Mouse (Mus musculus): Measurements from ENCODE around the gene Npepl1. TPM values are rescaled to one million over a fixed set of nuclear protein-coding genes. Genes with fewer than 3 reads are reported as not detected.

Gene Npepl1
- polyA plus RNA-seq, 1 experiment, result not detected

DNA sequence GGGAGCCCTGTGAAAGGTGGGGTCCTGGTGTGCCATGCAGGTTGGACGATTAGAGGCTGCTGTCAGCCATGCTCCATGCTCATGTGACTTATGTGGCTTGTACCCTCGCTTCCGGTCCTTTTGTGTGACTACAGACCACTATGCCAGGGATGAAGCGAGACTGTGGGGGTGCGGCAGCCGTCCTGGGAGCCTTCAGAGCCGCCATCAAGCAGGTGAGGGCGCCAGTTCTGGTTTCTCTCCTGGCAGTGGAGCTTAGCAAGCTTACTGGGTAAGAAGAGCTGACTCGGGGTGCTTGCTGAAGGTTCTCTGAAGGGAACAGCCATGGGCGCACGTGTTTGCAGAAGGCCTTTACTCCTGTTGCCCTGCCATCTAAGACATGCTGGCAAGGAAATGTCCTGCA is 9.1 kb downstream of the Npepl1 start:
- H3K4me3 ChIP-seq (ENCODE audit: insufficient read depth, low read depth, low read length), result no peak overlapping the region
- 96% methylated on average over 11 of the region's 11 CpGs for WGBS
- H3K4me1 ChIP-seq (ENCODE audit: control insufficient read depth, insufficient read depth, low read length), result peaks cover 6% of the 10 kb centered on the region
- TF ChIP-seq POLR2A (IDR thresholded peaks at IDR 0.05; ENCODE audit: insufficient read depth, low read depth, low read length), result no peak
- TF ChIP-seq CTCF (IDR thresholded peaks at IDR 0.05; ENCODE audit: insufficient read depth, low read depth, low read length), result peak; percentile 13; the same call in 1 of the 2 replicates
- no peak overlapping the region for H3K27ac ChIP-seq (ENCODE audit: insufficient read depth, low read depth, low read length)

DNA sequence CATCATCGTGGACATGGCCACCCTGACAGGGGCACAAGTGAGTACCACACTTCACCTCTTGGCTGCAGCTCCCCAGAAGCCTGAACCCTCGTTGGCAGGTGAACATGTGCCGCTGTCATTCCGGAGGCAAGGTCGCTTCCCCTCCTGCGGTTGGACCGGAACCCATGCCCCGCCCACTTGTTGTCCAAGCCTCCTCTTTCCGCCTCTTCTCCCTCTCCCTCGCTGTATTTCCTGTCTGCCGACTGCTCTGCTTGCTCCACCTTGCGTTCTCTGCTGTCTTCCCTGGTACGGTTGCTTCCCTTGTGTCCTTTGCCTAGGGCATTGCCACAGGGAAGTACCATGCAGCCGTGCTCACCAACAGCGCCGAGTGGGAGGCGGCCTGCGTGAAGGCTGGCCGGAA is 10.5 kb downstream of the Npepl1 start:
- 94% methylated on average over 19 of the region's 19 CpGs for WGBS
- no peak overlapping the region for H3K4me3 ChIP-seq (ENCODE audit: insufficient read depth, low read depth, low read length)
- peaks cover 6% of the 10 kb centered on the region for H3K4me1 ChIP-seq (ENCODE audit: control insufficient read depth, insufficient read depth, low read length)
- TF ChIP-seq CTCF (IDR thresholded peaks at IDR 0.05; ENCODE audit: insufficient read depth, low read depth, low read length) (no peak), POLR2A (IDR thresholded peaks at IDR 0.05; ENCODE audit: insufficient read depth, low read depth, low read length) (no peak)
- no peak overlapping the region for H3K27ac ChIP-seq (ENCODE audit: insufficient read depth, low read depth, low read length)

- 90% methylated on average over 12 of the region's 12 CpGs for WGBS
- TF ChIP-seq POLR2A (IDR thresholded peaks at IDR 0.05; ENCODE audit: insufficient read depth, low read depth, low read length) (no peak), CTCF (IDR thresholded peaks at IDR 0.05; ENCODE audit: insufficient read depth, low read depth, low read length) (no peak)
- H3K4me3 ChIP-seq (ENCODE audit: insufficient read depth, low read depth, low read length), result no peak overlapping the region
- H3K4me1 ChIP-seq (ENCODE audit: control insufficient read depth, insufficient read depth, low read length), result peaks cover 11% of the 10 kb centered on the region
- no peak overlapping the region for H3K27ac ChIP-seq (ENCODE audit: insufficient read depth, low read depth, low read length)
Observed at GRCm38 (mm10) chr2:174121411-174121947, 11.3 kb downstream of the Npepl1 start.

DNA sequence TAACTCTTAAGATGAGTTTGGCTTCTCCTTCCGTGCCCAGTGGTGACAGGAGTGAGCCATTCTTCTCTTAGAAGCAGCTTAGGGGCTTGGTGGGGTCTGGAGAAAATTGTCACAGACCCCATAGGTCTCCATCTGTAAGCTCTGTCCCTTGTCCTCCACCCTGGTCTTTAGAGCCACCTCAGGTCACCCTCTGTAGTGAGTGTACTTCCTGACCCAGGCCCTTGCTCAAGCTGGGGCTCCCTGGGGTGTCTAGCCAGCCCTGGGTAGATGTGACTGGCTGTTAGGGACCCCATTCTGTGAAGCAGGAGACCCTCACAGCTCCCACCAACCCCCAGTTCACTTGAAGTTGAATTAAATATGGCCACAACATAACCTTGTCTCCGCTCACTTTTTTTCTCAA is 12.2 kb downstream of the Npepl1 start:
- Histone ChIP-seq H3K27ac (ENCODE audit: insufficient read depth, low read depth, low read length) (no peak overlapping the region), H3K4me1 (ENCODE audit: control insufficient read depth, insufficient read depth, low read length) (peaks cover 9% of the 10 kb centered on the region), H3K4me3 (ENCODE audit: insufficient read depth, low read depth, low read length) (no peak overlapping the region)
- TF ChIP-seq CTCF (IDR thresholded peaks at IDR 0.05; ENCODE audit: insufficient read depth, low read depth, low read length) (no peak), POLR2A (IDR thresholded peaks at IDR 0.05; ENCODE audit: insufficient read depth, low read depth, low read length) (no peak)
- 97% methylated on average over 2 of the region's 2 CpGs for WGBS

- 93% methylated on average over 3 of the region's 3 CpGs for WGBS
- H3K4me1 ChIP-seq (ENCODE audit: control insufficient read depth, insufficient read depth, low read length), result peaks cover 12% of the 10 kb centered on the region
- H3K27ac ChIP-seq (ENCODE audit: insufficient read depth, low read depth, low read length), result no peak overlapping the region
- no peak overlapping the region for H3K4me3 ChIP-seq (ENCODE audit: insufficient read depth, low read depth, low read length)
- TF ChIP-seq POLR2A (IDR thresholded peaks at IDR 0.05; ENCODE audit: insufficient read depth, low read depth, low read length), result no peak
Observed at GRCm38 (mm10) chr2:174123731-174124130, 13.6 kb downstream of the Npepl1 start.

DNA sequence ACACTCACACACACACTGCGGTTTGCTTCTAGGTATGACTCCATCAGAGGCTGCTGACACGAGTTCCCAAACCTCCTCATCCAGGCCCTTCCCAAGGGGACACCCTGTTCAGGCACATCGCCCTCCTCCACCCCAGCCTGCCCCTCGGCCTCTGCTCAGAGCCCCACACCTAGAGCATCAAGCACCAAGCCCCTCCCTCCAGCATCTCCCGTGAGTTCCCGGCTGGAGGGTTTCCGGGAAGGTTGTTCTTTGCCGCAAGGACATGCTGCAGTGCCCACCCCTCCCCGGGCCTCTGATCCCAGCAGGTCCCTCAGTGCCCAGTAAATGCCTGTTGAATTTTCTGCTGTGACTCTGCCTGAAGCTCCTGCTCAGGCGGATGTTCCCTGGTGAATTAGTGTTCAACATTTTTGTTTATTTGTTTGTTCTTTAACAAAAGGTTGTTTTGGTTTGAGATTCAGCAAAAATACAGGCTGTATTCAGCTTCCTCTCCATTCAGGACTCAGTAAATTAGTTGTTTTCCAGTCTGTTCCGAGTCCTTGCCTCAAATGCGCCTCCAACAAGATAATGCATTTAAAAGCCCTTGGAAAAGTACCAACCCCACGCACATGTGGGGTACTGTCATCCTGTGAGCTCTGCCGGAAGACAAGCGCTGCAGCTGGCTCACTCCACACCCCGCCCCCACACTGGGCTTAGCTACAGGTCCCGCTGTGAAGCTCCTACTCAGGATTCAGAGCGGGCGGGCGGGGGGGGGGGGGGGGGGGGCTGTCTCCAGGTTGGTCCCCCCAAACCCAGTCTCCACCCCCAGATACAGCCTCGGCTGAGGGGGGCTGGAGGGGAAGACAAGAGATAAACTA is 16.6 kb downstream of the Npepl1 start:
- WGBS, result 8% methylated on average over 21 of the region's 21 CpGs
- TF ChIP-seq CTCF (IDR thresholded peaks at IDR 0.05; ENCODE audit: insufficient read depth, low read depth, low read length), result no peak
- TF ChIP-seq POLR2A (IDR thresholded peaks at IDR 0.05; ENCODE audit: insufficient read depth, low read depth, low read length), result no peak
- no peak overlapping the region for H3K27ac ChIP-seq (ENCODE audit: insufficient read depth, low read depth, low read length)
- H3K4me1 ChIP-seq (ENCODE audit: control insufficient read depth, insufficient read depth, low read length), result peaks cover 12% of the 10 kb centered on the region
- H3K4me3 ChIP-seq (ENCODE audit: insufficient read depth, low read depth, low read length), result no peak overlapping the region

- Histone ChIP-seq H3K4me1 (ENCODE audit: control insufficient read depth, insufficient read depth, low read length) (peaks cover 12% of the 10 kb centered on the region), H3K4me3 (ENCODE audit: insufficient read depth, low read depth, low read length) (no peak overlapping the region), H3K27ac (ENCODE audit: insufficient read depth, low read depth, low read length) (no peak overlapping the region)
- TF ChIP-seq CTCF (IDR thresholded peaks at IDR 0.05; ENCODE audit: insufficient read depth, low read depth, low read length) (no peak), POLR2A (IDR thresholded peaks at IDR 0.05; ENCODE audit: insufficient read depth, low read depth, low read length) (no peak)
- 35% methylated on average over 6 of the region's 6 CpGs for WGBS
Observed at GRCm38 (mm10) chr2:174127376-174127713, 17.2 kb downstream of the Npepl1 start.

- no peak for TF ChIP-seq POLR2A (IDR thresholded peaks at IDR 0.05; ENCODE audit: insufficient read depth, low read depth, low read length)
- no peak for TF ChIP-seq CTCF (IDR thresholded peaks at IDR 0.05; ENCODE audit: insufficient read depth, low read depth, low read length)
- whole genome bisulfite sequencing, result 76% methylated on average over 6 of the region's 6 CpGs
- Histone ChIP-seq H3K4me3 (ENCODE audit: insufficient read depth, low read depth, low read length) (no peak overlapping the region), H3K27ac (ENCODE audit: insufficient read depth, low read depth, low read length) (no peak overlapping the region), H3K4me1 (ENCODE audit: control insufficient read depth, insufficient read depth, low read length) (peaks cover 12% of the 10 kb centered on the region)
Observed at GRCm38 (mm10) chr2:174128926-174129325, 18.8 kb downstream of the Npepl1 start.

DNA sequence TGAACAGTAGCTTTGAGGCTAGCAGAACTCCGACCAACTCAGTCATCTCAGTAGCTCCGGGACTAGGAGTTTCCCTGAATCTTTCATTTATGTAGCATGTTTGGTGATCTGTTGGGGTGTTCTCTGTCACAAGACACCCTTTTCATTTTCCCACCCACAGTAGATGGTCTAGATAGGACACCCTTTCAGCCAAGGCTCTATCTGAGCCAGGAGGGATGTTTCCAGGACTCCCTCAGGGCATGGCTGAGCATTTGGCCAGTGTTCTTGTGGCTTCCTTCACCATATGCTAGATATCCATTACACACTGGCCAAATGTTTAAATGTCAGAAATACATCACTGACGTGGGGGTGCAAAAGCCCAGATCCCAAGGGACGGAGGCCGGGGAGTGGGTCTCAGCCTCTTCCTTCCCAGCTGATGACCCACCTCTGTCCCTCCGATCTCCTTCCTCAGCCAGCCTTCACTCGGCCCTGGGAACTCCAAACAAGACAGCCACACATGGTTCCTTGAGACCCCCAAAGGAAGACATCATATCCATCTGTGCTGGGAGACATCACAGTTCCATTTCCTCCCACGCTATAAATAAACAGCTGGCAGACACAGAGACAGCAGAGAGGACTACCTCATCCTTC is 20.4 kb downstream of the Npepl1 start:
- H3K4me3 ChIP-seq (ENCODE audit: insufficient read depth, low read depth, low read length), result no peak overlapping the region
- TF ChIP-seq CTCF (IDR thresholded peaks at IDR 0.05; ENCODE audit: insufficient read depth, low read depth, low read length), result no peak
- TF ChIP-seq POLR2A (IDR thresholded peaks at IDR 0.05; ENCODE audit: insufficient read depth, low read depth, low read length), result no peak
- no peak overlapping the region for H3K27ac ChIP-seq (ENCODE audit: insufficient read depth, low read depth, low read length)
- 87% methylated on average over 8 of the region's 8 CpGs for WGBS
- H3K4me1 ChIP-seq (ENCODE audit: control insufficient read depth, insufficient read depth, low read length), result peaks cover 12% of the 10 kb centered on the region

Measured in olfactory bulb, adult 2 months (tissue).